Mouse (Mus musculus): ENCODE data around the gene Lix1. TPM values are rescaled to one million over a fixed set of nuclear protein-coding genes. Genes with fewer than 3 reads are reported as not detected.

Gene Lix1
- polyA plus RNA-seq, 1 experiment, result 1.7 TPM

DNA sequence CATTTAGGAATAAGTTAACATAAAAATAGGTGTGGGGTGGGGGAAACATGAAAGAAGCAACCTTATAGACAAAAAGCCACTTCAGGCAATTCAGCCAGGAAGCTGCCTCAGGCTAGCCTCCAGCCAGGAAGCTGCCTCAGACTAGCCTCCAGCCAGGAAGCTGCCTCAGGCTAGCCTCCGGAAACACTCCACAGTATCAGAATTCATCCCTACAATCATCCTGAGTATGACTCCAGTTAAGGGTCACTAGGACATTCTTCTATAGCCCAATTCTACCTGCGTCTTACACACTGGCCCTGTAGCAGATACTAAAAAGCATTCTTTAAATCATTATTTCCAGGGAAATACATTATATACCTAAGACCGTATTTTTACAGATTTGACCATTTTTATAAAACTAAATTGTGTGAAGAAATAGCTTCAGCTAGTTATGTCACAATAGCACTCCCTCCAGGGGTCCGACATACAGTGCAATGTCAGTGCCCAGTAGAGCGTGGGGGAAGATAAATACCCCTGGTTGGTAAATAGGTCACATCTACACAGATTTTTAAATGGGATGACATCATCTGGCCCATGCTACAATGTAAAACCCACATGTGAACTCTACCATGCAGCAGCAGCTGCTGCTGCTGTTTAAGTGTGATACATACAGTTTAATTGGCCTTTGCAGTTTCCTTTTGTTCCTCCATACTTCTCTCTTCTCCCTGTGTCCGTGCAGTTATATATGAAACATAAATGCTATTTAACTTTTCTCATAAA, 6.4 kb downstream of the Lix1 start:
- Histone ChIP-seq H3K4me3 (ENCODE audit: insufficient read depth, low read length) (no peak overlapping the region), H3K4me1 (ENCODE audit: control insufficient read depth, insufficient read depth, low read length) (no peaks in the 10 kb centered on the region; the same call in 1 of the 2 replicates), H3K27ac (ENCODE audit: insufficient read depth, low read length) (no peak overlapping the region)
- TF ChIP-seq POLR2A (IDR thresholded peaks at IDR 0.05; ENCODE audit: low read depth, low read length), result no peak
- TF ChIP-seq CTCF (IDR thresholded peaks at IDR 0.05; ENCODE audit: borderline replicate concordance, insufficient read depth, low read length), result no peak

DNA sequence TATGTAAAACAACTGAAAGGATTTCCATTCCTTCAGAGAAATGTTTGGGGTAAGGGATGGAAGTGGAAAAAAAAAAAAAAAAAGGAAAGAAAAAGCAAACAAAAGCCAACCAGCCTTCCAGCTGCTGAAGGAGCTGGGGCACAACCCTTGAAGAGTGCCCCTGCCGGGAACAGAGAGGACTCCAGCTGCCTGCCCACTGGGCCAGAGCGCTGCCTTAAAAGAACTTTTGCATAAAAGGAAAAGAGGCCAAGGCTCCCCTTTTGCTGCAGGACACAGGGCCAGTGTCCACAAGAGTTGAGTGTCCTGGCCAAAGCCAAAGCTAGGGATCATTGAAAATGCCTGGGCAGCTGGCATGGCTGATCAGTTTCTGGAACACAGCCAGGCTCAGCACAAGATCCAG, 7.1 kb downstream of the Lix1 start:
- TF ChIP-seq CTCF (IDR thresholded peaks at IDR 0.05; ENCODE audit: borderline replicate concordance, insufficient read depth, low read length) (no peak), POLR2A (IDR thresholded peaks at IDR 0.05; ENCODE audit: low read depth, low read length) (no peak)
- Histone ChIP-seq H3K4me1 (ENCODE audit: control insufficient read depth, insufficient read depth, low read length) (no peaks in the 10 kb centered on the region; the same call in 1 of the 2 replicates), H3K27ac (ENCODE audit: insufficient read depth, low read length) (no peak overlapping the region), H3K4me3 (ENCODE audit: insufficient read depth, low read length) (no peak overlapping the region)

DNA sequence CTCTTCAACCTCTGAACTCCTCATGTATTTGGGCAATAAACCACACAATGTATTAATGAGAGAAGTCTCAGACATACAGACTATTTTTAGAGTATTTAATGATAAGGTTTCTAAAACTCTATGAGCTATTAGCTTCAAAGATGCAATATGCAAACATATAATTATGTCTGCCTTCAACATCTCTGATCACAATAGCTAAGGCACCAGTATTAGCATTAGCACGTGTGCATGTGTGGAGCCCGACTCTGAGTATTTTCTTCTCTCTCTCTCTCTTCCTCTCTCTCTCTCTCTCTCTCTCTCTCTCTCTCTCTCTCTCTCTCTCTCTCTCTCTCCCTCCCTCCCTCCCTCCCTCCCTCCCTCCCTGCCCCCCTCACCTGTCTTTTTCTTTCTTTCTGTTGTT, 9.0 kb downstream of the Lix1 start:
- Histone ChIP-seq H3K4me1 (ENCODE audit: control insufficient read depth, insufficient read depth, low read length) (no peaks in the 10 kb centered on the region; the same call in 1 of the 2 replicates), H3K27ac (ENCODE audit: insufficient read depth, low read length) (no peak overlapping the region), H3K4me3 (ENCODE audit: insufficient read depth, low read length) (no peak overlapping the region)
- no peak for TF ChIP-seq CTCF (IDR thresholded peaks at IDR 0.05; ENCODE audit: borderline replicate concordance, insufficient read depth, low read length)
- no peak for TF ChIP-seq POLR2A (IDR thresholded peaks at IDR 0.05; ENCODE audit: low read depth, low read length)

DNA sequence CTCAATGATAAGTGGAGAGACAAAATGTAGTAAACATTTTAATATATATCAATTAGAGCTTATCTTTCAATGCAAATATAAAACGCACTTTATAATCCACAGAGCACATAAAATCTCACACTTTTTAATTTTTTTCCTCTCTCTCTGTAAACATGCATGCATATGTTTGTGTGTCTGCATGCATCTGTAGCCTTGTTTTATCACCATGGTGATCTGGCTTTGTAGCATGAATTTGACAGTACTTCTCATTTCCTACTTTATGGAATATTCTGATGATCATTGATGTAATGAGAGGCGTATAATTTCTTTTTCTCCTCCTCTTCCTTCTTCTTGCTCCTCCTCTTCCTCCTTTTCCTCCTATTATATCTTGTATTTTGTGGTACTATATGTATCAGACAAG, 9.7 kb downstream of the Lix1 start:
- Histone ChIP-seq H3K27ac (ENCODE audit: insufficient read depth, low read length) (no peak overlapping the region), H3K4me3 (ENCODE audit: insufficient read depth, low read length) (no peak overlapping the region), H3K4me1 (ENCODE audit: control insufficient read depth, insufficient read depth, low read length) (no peaks in the 10 kb centered on the region; the same call in 1 of the 2 replicates)
- TF ChIP-seq CTCF (IDR thresholded peaks at IDR 0.05; ENCODE audit: borderline replicate concordance, insufficient read depth, low read length), result no peak
- no peak for TF ChIP-seq POLR2A (IDR thresholded peaks at IDR 0.05; ENCODE audit: low read depth, low read length)

DNA sequence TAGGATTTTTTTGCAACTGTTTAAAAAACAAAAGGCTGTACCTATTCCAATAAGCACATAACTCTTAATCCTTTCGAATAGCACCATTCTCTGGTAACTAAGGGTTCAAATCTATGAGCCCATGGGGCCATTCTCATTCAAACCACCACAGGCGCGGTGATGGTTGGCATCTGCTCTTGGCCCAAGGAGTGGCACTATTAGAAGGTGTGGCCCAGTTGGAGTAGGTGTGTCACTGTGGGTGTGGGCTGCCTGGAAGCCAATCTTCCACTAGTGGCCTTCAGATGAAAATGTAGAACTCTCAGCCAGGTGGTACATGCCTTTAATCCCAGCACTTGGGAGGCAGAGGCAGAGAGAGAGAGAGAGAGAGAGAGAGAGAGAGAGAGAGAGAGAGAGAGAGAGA, 11.7 kb downstream of the Lix1 start:
- Histone ChIP-seq H3K27ac (ENCODE audit: insufficient read depth, low read length) (no peak overlapping the region), H3K4me3 (ENCODE audit: insufficient read depth, low read length) (no peak overlapping the region), H3K4me1 (ENCODE audit: control insufficient read depth, insufficient read depth, low read length) (no peaks in the 10 kb centered on the region)
- no peak for TF ChIP-seq CTCF (IDR thresholded peaks at IDR 0.05; ENCODE audit: borderline replicate concordance, insufficient read depth, low read length)
- no peak for TF ChIP-seq POLR2A (IDR thresholded peaks at IDR 0.05; ENCODE audit: low read depth, low read length)

DNA sequence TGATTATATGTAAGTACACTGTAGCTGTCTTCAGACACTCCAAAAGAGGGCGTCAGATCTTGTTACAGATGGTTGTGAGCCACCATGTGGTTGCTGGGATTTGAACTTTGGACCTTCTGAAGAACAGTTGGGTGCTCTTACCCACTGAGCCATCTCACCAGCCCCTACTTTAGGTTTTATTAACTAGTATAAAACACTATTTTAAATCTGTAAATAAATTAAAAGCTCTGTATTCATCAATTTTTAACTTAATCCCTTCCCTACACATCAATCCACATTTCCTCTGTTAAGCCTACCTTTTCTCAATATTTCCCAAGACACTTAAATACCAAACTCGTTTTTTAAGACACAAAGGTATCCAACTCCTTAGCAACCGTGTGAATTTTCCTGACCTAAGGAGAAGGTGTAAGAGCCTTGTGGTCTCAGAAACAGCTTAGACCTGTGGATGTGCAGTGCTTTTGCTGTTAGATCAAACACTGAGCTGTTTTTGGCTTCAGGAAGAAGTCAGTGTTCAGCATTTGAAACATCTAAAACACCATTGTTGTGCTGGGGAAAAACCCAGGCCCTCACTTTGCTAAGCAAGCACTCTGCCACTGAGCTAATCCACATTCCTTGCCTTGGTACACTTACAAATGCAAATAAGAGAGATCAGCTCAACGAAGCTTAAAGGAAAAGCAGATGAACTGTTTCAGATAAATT, 22.3 kb downstream of the Lix1 start:
- no peaks in the 10 kb centered on the region for H3K4me1 ChIP-seq (ENCODE audit: control insufficient read depth, insufficient read depth, low read length)
- no peak overlapping the region for H3K27ac ChIP-seq (ENCODE audit: insufficient read depth, low read length)
- H3K4me3 ChIP-seq (ENCODE audit: insufficient read depth, low read length), result no peak overlapping the region
- no peak for TF ChIP-seq CTCF (IDR thresholded peaks at IDR 0.05; ENCODE audit: borderline replicate concordance, insufficient read depth, low read length)
- TF ChIP-seq POLR2A (IDR thresholded peaks at IDR 0.05; ENCODE audit: low read depth, low read length), result no peak

DNA sequence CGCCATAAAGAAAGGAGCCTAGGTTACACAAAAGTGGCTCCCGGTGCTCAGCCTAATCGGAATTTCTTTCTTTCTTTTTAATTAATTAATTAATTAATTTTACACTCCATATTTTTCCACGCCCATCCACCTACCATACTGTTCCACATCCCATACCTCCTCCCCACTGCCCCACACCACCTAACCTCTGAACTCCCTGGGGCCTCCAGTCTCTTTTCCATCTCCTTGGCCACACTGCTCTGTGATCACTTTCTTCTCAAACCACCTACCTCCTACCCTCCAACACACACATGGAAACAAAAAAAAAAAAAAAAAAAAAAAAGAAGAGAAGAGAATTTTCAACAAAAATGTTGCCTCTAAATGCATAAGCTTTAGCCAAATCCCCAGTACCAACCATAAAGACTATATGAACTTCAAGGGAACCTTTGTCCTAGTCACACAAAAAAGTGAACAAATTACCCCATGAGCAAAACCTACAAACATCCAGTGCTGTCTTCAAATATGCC, 22.9 kb downstream of the Lix1 start:
- TF ChIP-seq POLR2A (IDR thresholded peaks at IDR 0.05; ENCODE audit: low read depth, low read length), result no peak
- TF ChIP-seq CTCF (IDR thresholded peaks at IDR 0.05; ENCODE audit: borderline replicate concordance, insufficient read depth, low read length), result no peak
- no peaks in the 10 kb centered on the region for H3K4me1 ChIP-seq (ENCODE audit: control insufficient read depth, insufficient read depth, low read length)
- H3K4me3 ChIP-seq (ENCODE audit: insufficient read depth, low read length), result no peak overlapping the region
- no peak overlapping the region for H3K27ac ChIP-seq (ENCODE audit: insufficient read depth, low read length)

DNA sequence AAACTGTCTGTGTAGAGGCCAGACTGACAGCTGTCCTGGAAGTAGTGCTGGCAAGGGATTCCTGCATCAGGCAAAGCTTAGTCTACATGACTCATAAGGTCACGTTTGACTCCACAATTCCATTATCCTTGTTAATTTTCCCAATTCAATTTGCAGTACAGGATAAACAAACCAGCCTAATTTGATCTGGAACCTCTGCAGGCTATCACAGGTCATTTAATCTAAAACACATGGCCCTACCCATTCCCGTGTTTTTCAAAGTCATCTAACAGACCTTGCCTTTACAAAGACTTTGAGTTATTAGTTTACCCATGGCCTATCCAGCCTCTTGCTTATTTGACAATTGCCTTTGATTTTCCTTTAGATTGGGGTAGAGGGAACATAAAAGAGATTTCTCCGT, 23.4 kb downstream of the Lix1 start:
- no peak overlapping the region for H3K27ac ChIP-seq (ENCODE audit: insufficient read depth, low read length)
- no peak overlapping the region for H3K4me3 ChIP-seq (ENCODE audit: insufficient read depth, low read length)
- H3K4me1 ChIP-seq (ENCODE audit: control insufficient read depth, insufficient read depth, low read length), result no peaks in the 10 kb centered on the region
- no peak for TF ChIP-seq POLR2A (IDR thresholded peaks at IDR 0.05; ENCODE audit: low read depth, low read length)
- no peak for TF ChIP-seq CTCF (IDR thresholded peaks at IDR 0.05; ENCODE audit: borderline replicate concordance, insufficient read depth, low read length)

DNA sequence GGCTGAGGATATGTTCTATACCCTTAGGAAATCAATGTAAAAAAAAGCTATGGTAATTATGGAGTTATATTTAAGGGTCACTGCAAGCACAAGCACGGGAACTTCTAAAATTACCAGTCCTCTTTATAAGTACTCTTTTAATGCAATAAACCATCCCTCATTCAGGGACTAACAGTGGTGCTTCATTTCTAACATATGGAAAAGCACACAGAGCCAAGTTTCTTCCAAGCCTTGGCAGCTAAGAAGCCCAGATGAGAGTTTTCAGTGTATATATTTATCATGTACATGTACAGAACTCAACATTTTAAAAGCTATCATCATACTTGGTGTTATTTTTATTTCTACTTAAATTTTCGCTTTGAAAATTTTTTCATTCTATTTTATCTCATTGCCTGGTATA, 26.4 kb downstream of the Lix1 start:
- H3K27ac ChIP-seq (ENCODE audit: insufficient read depth, low read length), result no peak overlapping the region
- TF ChIP-seq POLR2A (IDR thresholded peaks at IDR 0.05; ENCODE audit: low read depth, low read length), result no peak
- no peak for TF ChIP-seq CTCF (IDR thresholded peaks at IDR 0.05; ENCODE audit: borderline replicate concordance, insufficient read depth, low read length)
- no peaks in the 10 kb centered on the region for H3K4me1 ChIP-seq (ENCODE audit: control insufficient read depth, insufficient read depth, low read length)
- H3K4me3 ChIP-seq (ENCODE audit: insufficient read depth, low read length), result no peak overlapping the region

DNA sequence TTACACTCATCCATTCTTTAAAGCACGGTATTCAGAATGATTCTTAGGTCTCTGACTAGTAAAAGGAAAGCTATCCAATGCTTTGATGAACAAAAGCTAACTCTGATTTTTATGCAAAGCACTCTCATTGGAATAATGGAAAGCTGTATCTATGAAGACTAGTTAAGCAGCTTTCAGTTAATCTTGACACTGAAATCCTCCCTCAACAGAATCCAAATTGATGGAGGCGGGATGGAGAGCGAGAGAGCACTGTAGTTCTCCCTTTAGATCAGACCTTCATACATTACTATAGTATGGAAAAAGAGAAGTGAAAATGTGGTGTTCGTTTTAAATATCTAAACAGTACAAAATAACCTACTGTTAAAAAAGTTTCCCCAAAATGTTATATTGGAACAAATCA, 31.2 kb downstream of the Lix1 start:
- Histone ChIP-seq H3K4me1 (ENCODE audit: control insufficient read depth, insufficient read depth, low read length) (no peaks in the 10 kb centered on the region), H3K4me3 (ENCODE audit: insufficient read depth, low read length) (no peak overlapping the region), H3K27ac (ENCODE audit: insufficient read depth, low read length) (no peak overlapping the region)
- TF ChIP-seq POLR2A (IDR thresholded peaks at IDR 0.05; ENCODE audit: low read depth, low read length), result no peak
- TF ChIP-seq CTCF (IDR thresholded peaks at IDR 0.05; ENCODE audit: borderline replicate concordance, insufficient read depth, low read length), result no peak

Measured in embryonic fibroblast, embryonic 13.5 days (primary cell).